ENCODE assay signal across 14 mouse cellular contexts in genomic region chr8:108625571-108626120, GRCm38 (mm10).
DNase-seq lines count a peak whose midpoint lies in the region.
"Had no signal": no experiment of that assay in that cellular context is flagged by ENCODE, and none has a peak within 500 bp of the region (broad histone marks: within the 10 kb centered on the region; RNA-seq: fewer than 3 reads in every experiment).

No protein-coding gene starts in this region.

- DNase-seq in heart, adult 11 months = peak; percentile 64
- no peak for DNase-seq in heart, adult 8-10 months (ENCODE audit: low spot score)
- DNase-seq in adrenal gland, adult 8-10 months = peak; percentile 45
- DNase-seq in adrenal gland, postnatal 14 days = peak; percentile 65
- peak; percentile 57 to 65 for DNase-seq in adrenal gland, postnatal 36 days
- no peak for DNase-seq in cerebellum, postnatal 4 days (ENCODE audit: low spot score in 2 of 2)
- DNase-seq in testis, postnatal 10 days (ENCODE audit: low spot score) = no peak
- no peak for DNase-seq in left cerebral cortex, adult 9 months (ENCODE audit: low spot score in 2 of 2)
- DNase-seq: cerebellum, adult 11 months; cerebellum, adult 18-20 months; cerebellum, adult 8-10 months; cerebellum, adult 9-11 months; cerebellum, postnatal 14 days; cerebellum, postnatal 36 days had no signal

Comparison
In these comparisons a context has a peak if more than half of its experiments do, and no peak if none do; other contexts are left out.
1. DNase-seq: peak in heart, adult 11 months (single experiment), adrenal gland, adult 8-10 months (single experiment), adrenal gland, postnatal 14 days (single experiment) and adrenal gland, postnatal 36 days (2 of 2); none in heart, adult 8-10 months (single experiment), cerebellum, postnatal 4 days (0 of 2), testis, postnatal 10 days (single experiment) and left cerebral cortex, adult 9 months (0 of 2).